Comparison of ENCODE assay signal across 8 mouse cellular contexts in genomic region chr5:22344976-22345651, GRCm38 (mm10). TPM values are rescaled to one million over a fixed set of nuclear protein-coding genes. Genes with fewer than 3 reads are reported as not detected.
DNase-seq lines count a peak whose midpoint lies in the region; ATAC-seq and TF ChIP-seq lines count a peak whose summit lies in the region.

No protein-coding gene starts in this region.

- TF ChIP-seq CTCF in olfactory bulb, adult 2 months (IDR thresholded peaks at IDR 0.05; ENCODE audit: insufficient read depth, low read depth, low read length), result no peak

- 0 out of 2 replicates have a peak, but pooled peaks cover 2% of the 10 kb centered on the region for H3K9me3 ChIP-seq in megakaryocyte, embryonic 14.5 days
- no peaks in the 10 kb centered on the region for H3K9me3 ChIP-seq in heart, embryonic 14.5 days (ENCODE audit: control insufficient read depth, low read length)
- H3K9me3 ChIP-seq in limb, embryonic 11.5 days (ENCODE audit: control insufficient read depth, low read length), result no peaks in the 10 kb centered on the region

- H3K27me3 ChIP-seq in megakaryocyte, embryonic 14.5 days (replicated peaks), result peaks cover 72% of the 10 kb centered on the region
- H3K27me3 ChIP-seq in heart, embryonic 14.5 days (ENCODE audit: control insufficient read depth, insufficient read depth, low read length), result peaks cover 91% of the 10 kb centered on the region
- H3K27me3 ChIP-seq in limb, embryonic 11.5 days (ENCODE audit: control insufficient read depth, insufficient read depth, low read length), result peaks cover 52% of the 10 kb centered on the region

- H3K9ac ChIP-seq in heart, embryonic 14.5 days (ENCODE audit: low read length), result peak overlapping the region; percentile 62; the same call in 1 of the 2 replicates
- peak overlapping the region; percentile 48 for H3K9ac ChIP-seq in limb, embryonic 11.5 days (ENCODE audit: low read length)

- H3K27ac ChIP-seq in heart, embryonic 14.5 days (replicated peaks in 1 of 2; ENCODE audit: control insufficient read depth in 1 of 2, insufficient read depth in 1 of 2, low read depth in 2 of 2, low read length in 2 of 2), result no peak overlapping the region
- no peak overlapping the region for H3K27ac ChIP-seq in limb, embryonic 11.5 days (replicated peaks; ENCODE audit: low read depth, low read length)
- no peak overlapping the region for H3K27ac ChIP-seq in olfactory bulb, adult 2 months (ENCODE audit: insufficient read depth, low read depth, low read length)

- ATAC-seq in megakaryocyte, adult 5-6 weeks (ENCODE audit: poor library complexity, severe bottlenecking), result no peak
- 0 out of 2 replicates have a peak, but pooled peaks have one; percentile 42 for ATAC-seq in heart, embryonic 14.5 days (ENCODE audit: insufficient number of reproducible peaks, insufficient read depth, low FRiP score, low read depth)
- peak; percentile 45 for ATAC-seq in limb, embryonic 11.5 days (ENCODE audit: insufficient number of reproducible peaks, low FRiP score, low TSS enrichment, low read depth)
- ATAC-seq in activated CD4-positive, CD25-positive, alpha-beta regulatory T cell, adult 4 months, result no peak

- peak; percentile 83 to 88 for DNase-seq in cerebellum, postnatal 25 days
- DNase-seq in limb, embryonic 11.5 days (ENCODE audit: low spot score), result peak; percentile 56
- no peak for DNase-seq in urinary bladder, postnatal 10 days (ENCODE audit: low spot score)

- 2% methylated on average over 45 of the region's 58 CpGs for WGBS in heart, embryonic 14.5 days
- 1% methylated on average over 58 of the region's 58 CpGs for WGBS in limb, embryonic 11.5 days
- 1% methylated on average over 50 of the region's 58 CpGs for WGBS in olfactory bulb, adult 2 months

- H3K36me3 ChIP-seq in megakaryocyte, embryonic 14.5 days (replicated peaks; ENCODE audit: low read length), result no peaks in the 10 kb centered on the region
- no peaks in the 10 kb centered on the region for H3K36me3 ChIP-seq in heart, embryonic 14.5 days (ENCODE audit: control insufficient read depth, insufficient read depth, low read length)
- H3K36me3 ChIP-seq in limb, embryonic 11.5 days (ENCODE audit: control insufficient read depth, insufficient read depth, low read length), result no peaks in the 10 kb centered on the region

- no peak for TF ChIP-seq POLR2A in olfactory bulb, adult 2 months (IDR thresholded peaks at IDR 0.05; ENCODE audit: insufficient read depth, low read depth, low read length)

- H3K4me2 ChIP-seq in heart, embryonic 14.5 days (ENCODE audit: low read length), result peak overlapping the region; percentile 98
- H3K4me2 ChIP-seq in limb, embryonic 11.5 days (ENCODE audit: low read depth, severe bottlenecking), result peak overlapping the region; percentile 88

- H3K4me1 ChIP-seq in megakaryocyte, embryonic 14.5 days, result peaks cover 35% of the 10 kb centered on the region
- peaks cover 0 to 13% of the 10 kb centered on the region in 2 experiments; a peak in 3 of 4 replicates for H3K4me1 ChIP-seq in heart, embryonic 14.5 days (ENCODE audit: control insufficient read depth in 2 of 2, insufficient read depth in 2 of 2, low read length in 2 of 2)
- 0 out of 2 replicates have a peak, but pooled peaks cover 3% of the 10 kb centered on the region for H3K4me1 ChIP-seq in limb, embryonic 11.5 days (ENCODE audit: control insufficient read depth, insufficient read depth, low read length)
- peaks cover 14% of the 10 kb centered on the region for H3K4me1 ChIP-seq in olfactory bulb, adult 2 months (ENCODE audit: control insufficient read depth, insufficient read depth, low read length)

- H3K4me3 ChIP-seq in megakaryocyte, embryonic 14.5 days (replicated peaks), result peak overlapping the region; percentile 91
- peak overlapping the region; percentile 51 to 61 for H3K4me3 ChIP-seq in heart, embryonic 14.5 days (ENCODE audit: control insufficient read depth in 1 of 2, insufficient read depth in 1 of 2, low read depth in 1 of 2, low read length in 2 of 2)
- H3K4me3 ChIP-seq in limb, embryonic 11.5 days (ENCODE audit: low read depth, low read length), result peak overlapping the region; percentile 45
- peak overlapping the region; percentile 50 for H3K4me3 ChIP-seq in olfactory bulb, adult 2 months (ENCODE audit: insufficient read depth, low read depth, low read length)

RNA-seq across cellular contexts. Expression of gene Reln, which starts 0.6 kb away (rescaled TPM):
- 1.1 and 2.0 TPM in 2 replicates for polyA plus RNA-seq in megakaryocyte, embryonic 14.5 days (2012; ENCODE audit: insufficient read depth, low replicate concordance)
- total RNA-seq in megakaryocyte, adult 5-6 weeks (2015), result 0.14 TPM in 1 of 2 replicates, not detected in the other
- total RNA-seq in megakaryocyte, adult 5-6 weeks (2017), result 0.15 and 0.37 TPM in 2 replicates
- polyA plus RNA-seq in heart, embryonic 14.5 days (2014; fragmentation: Nextera tagmentation; extraction: Ambion mirVana), result 2.7 and 2.8 TPM in 2 replicates
- polyA plus RNA-seq in limb, embryonic 11.5 days (2014; fragmentation: Nextera tagmentation; extraction: Ambion mirVana), result 1.1 and 1.8 TPM in 2 replicates
- 164 and 340 TPM in 2 replicates for polyA plus RNA-seq in olfactory bulb, adult 2 months (2012; ENCODE audit: insufficient read depth, insufficient read length, low replicate concordance, missing spikeins)
- under 1 TPM in 1 of 2 experiments, not detected in 1; 0.46 TPM for polyA plus RNA-seq in activated CD4-positive, CD25-positive, alpha-beta regulatory T cell, adult 4 months (2017; shearing (Covaris generic))

Comparison
In these comparisons a context has a peak if more than half of its experiments do, and no peak if none do; other contexts are left out.
1. ATAC-seq: peak in heart, embryonic 14.5 days (single experiment) and limb, embryonic 11.5 days (single experiment); none in megakaryocyte, adult 5-6 weeks (single experiment) and activated CD4-positive, CD25-positive, alpha-beta regulatory T cell, adult 4 months (single experiment).
2. RNA of gene Reln, which starts 0.6 kb away (polyA plus RNA-seq): 164 to 340 TPM in olfactory bulb, adult 2 months; 2.7 to 2.8 TPM in heart, embryonic 14.5 days, 1.1 to 2.0 TPM in megakaryocyte, embryonic 14.5 days, 1.1 to 1.8 TPM in limb, embryonic 11.5 days and 0.46 TPM in activated CD4-positive, CD25-positive, alpha-beta regulatory T cell, adult 4 months; every median in the first group is over 10 times any median in the second.
3. Peak in every context shown above with its lines, with median percentiles within 50 percentile points of each other: H3K4me3 ChIP-seq.